In genomic region chr10:17586910-17587309, GRCm38 (mm10) we compare ENCODE assay signal across 23 mouse cellular contexts.
DNase-seq lines count a peak whose midpoint lies in the region; ATAC-seq and TF ChIP-seq lines count a peak whose summit lies in the region.
"Had no signal": no experiment of that assay in that cellular context is flagged by ENCODE, and none has a peak within 500 bp of the region (broad histone marks: within the 10 kb centered on the region; RNA-seq: fewer than 3 reads in every experiment).

No protein-coding gene starts in this region.

- no peak for TF ChIP-seq RAD21 in MEL (IDR thresholded peaks at IDR 0.05; ENCODE audit: low read depth, low read length)

- H3K36me3 ChIP-seq in MEL (ENCODE audit: control insufficient read depth in 1 of 2, insufficient read depth in 2 of 2, low read length in 2 of 2), result peaks cover 0 to 37% of the 10 kb centered on the region in 2 experiments; a peak in 2 of 4 replicates
- no peaks in the 10 kb centered on the region for H3K36me3 ChIP-seq in forebrain, embryonic 10.5 days (replicated peaks)
- H3K36me3 ChIP-seq: embryonic facial prominence, embryonic 13.5 days; embryonic facial prominence, embryonic 15.5 days; forebrain, embryonic 15.5 days had no signal

- no peak overlapping the region for H3K4me3 ChIP-seq in MEL (ENCODE audit: control insufficient read depth in 1 of 2, insufficient read depth in 1 of 2, low read depth in 2 of 2, low read length in 2 of 2)
- no peak overlapping the region for H3K4me3 ChIP-seq in forebrain, embryonic 10.5 days
- H3K4me3 ChIP-seq: embryonic facial prominence, embryonic 13.5 days; embryonic facial prominence, embryonic 15.5 days; erythroblast, embryonic 14.5 days; forebrain, embryonic 13.5 days; forebrain, embryonic 15.5 days had no signal

- TF ChIP-seq CTCF in MEL (IDR thresholded peaks at IDR 0.05 in 2 of 3, conservative IDR thresholded peaks at IDR 0.05 in 1 of 3; ENCODE audit: control insufficient read depth in 1 of 3, insufficient read depth in 1 of 3, low read depth in 2 of 3, low read length in 3 of 3, poor library complexity in 1 of 3, severe bottlenecking in 1 of 3), result no peak

- 0 out of 2 replicates have a peak, but pooled peaks have one; percentile 23 for ATAC-seq in common myeloid progenitor, adult 5-6 weeks (replicated peaks; ENCODE audit: low read depth, poor library complexity, severe bottlenecking)
- ATAC-seq: forebrain, embryonic 13.5 days; forebrain, embryonic 15.5 days; forebrain, postnatal 0 days had no signal

- H3K27ac ChIP-seq in MEL (ENCODE audit: control insufficient read depth, low read depth, low read length), result no peak overlapping the region
- H3K27ac ChIP-seq in forebrain, embryonic 10.5 days, result no peak overlapping the region
- H3K27ac ChIP-seq: embryonic facial prominence, embryonic 13.5 days; embryonic facial prominence, embryonic 15.5 days; forebrain, embryonic 13.5 days; forebrain, embryonic 15.5 days had no signal

- WGBS in forebrain, embryonic 10.5 days, result 95% methylated on average over 2 of the region's 2 CpGs

- peak; percentile 15 for DNase-seq in heart, adult 11 months
- DNase-seq in heart, postnatal 10 days, result no peak
- DNase-seq in 416B (ENCODE audit: low read depth), result peak; percentile 49
- DNase-seq in MEL (ENCODE audit: low read depth, low spot score), result peak; percentile 32
- no peak for DNase-seq in right cerebral cortex, postnatal 36 days (ENCODE audit: low spot score in 2 of 2)
- no peak for DNase-seq in layer of hippocampus, postnatal 25 days (ENCODE audit: extremely low spot score in 1 of 2, low spot score in 1 of 2)
- no peak for DNase-seq in forebrain, embryonic 10.5 days (ENCODE audit: extremely low spot score, low spot score)
- DNase-seq: adrenal gland, adult 2 months; adrenal gland, postnatal 10 days; adrenal gland, postnatal 25 days; cerebellum, adult 11-12 months; cerebellum, adult 2 months; cerebellum, adult 9-10 months; cerebellum, postnatal 10 days; cerebellum, postnatal 25 days; embryo, embryonic 11 days; forebrain, postnatal 0 days had no signal

- no peak overlapping the region for H3K9ac ChIP-seq in MEL (ENCODE audit: control insufficient read depth, low read depth, low read length, poor library complexity, severe bottlenecking)
- H3K9ac ChIP-seq: embryonic facial prominence, embryonic 13.5 days; embryonic facial prominence, embryonic 15.5 days; forebrain, embryonic 13.5 days; forebrain, embryonic 15.5 days; forebrain, postnatal 0 days had no signal

- TF ChIP-seq POLR2A in MEL (IDR thresholded peaks at IDR 0.05; ENCODE audit: control insufficient read depth in 1 of 2, insufficient read depth in 1 of 2, low read depth in 1 of 2, low read length in 2 of 2, poor library complexity in 1 of 2), result no peak

- peak; percentile 34 to 53; a peak in 2 of 4 replicates for TF ChIP-seq EP300 in MEL (IDR thresholded peaks at IDR 0.05; ENCODE audit: low read depth in 1 of 2, low read length in 2 of 2)

- no peaks in the 10 kb centered on the region for H3K9me3 ChIP-seq in MEL (replicated peaks; ENCODE audit: insufficient read depth, low read length)
- no peaks in the 10 kb centered on the region for H3K9me3 ChIP-seq in forebrain, embryonic 10.5 days
- H3K9me3 ChIP-seq: embryonic facial prominence, embryonic 13.5 days; embryonic facial prominence, embryonic 15.5 days; forebrain, embryonic 13.5 days; forebrain, embryonic 15.5 days had no signal

- no peaks in the 10 kb centered on the region for H3K79me2 ChIP-seq in MEL (ENCODE audit: control insufficient read depth, insufficient read depth, low read length, poor library complexity)

- no peaks in the 10 kb centered on the region for H3K27me3 ChIP-seq in MEL (ENCODE audit: control insufficient read depth in 1 of 2, insufficient read depth in 2 of 2, low read length in 2 of 2)
- no peaks in the 10 kb centered on the region for H3K27me3 ChIP-seq in forebrain, embryonic 10.5 days (ENCODE audit: poor library complexity, severe bottlenecking)
- H3K27me3 ChIP-seq: embryonic facial prominence, embryonic 13.5 days; embryonic facial prominence, embryonic 15.5 days; forebrain, embryonic 13.5 days; forebrain, embryonic 15.5 days had no signal

- peaks cover 9 to 28% of the 10 kb centered on the region in 2 experiments for H3K4me1 ChIP-seq in MEL (ENCODE audit: control insufficient read depth in 1 of 2, insufficient read depth in 2 of 2, low read length in 2 of 2)
- H3K4me1 ChIP-seq in forebrain, embryonic 10.5 days, result no peaks in the 10 kb centered on the region
- H3K4me1 ChIP-seq: embryonic facial prominence, embryonic 13.5 days; embryonic facial prominence, embryonic 15.5 days; forebrain, embryonic 13.5 days; forebrain, embryonic 15.5 days had no signal

- intact Hi-C loops in heart, postnatal 10 days (cut with DNase I), result no loop called here

TF ChIP-seq in MEL, 35 proteins besides CTCF, POLR2A, EP300 and RAD21:
- TF ChIP-seq ZNF384 (IDR thresholded peaks at IDR 0.05; ENCODE audit: low read depth, low read length) (peak; percentile 55; the same call in 1 of the 2 replicates), BHLHE40 (IDR thresholded peaks at IDR 0.05; ENCODE audit: borderline replicate concordance, low read depth, low read length) (no peak), KAT2A (conservative IDR thresholded peaks at IDR 0.05; ENCODE audit: low read depth, low read length) (no peak)

Comparison
In these comparisons a context has a peak if more than half of its experiments do, and no peak if none do; other contexts are left out.
1. DNase-seq: peak in heart, adult 11 months (single experiment), 416B (single experiment) and MEL (single experiment); none in heart, postnatal 10 days (0 of 2), right cerebral cortex, postnatal 36 days (0 of 2), layer of hippocampus, postnatal 25 days (0 of 2) and forebrain, embryonic 10.5 days (single experiment).